Mouse (Mus musculus) midbrain, postnatal 0 days (tissue): ENCODE measurements around the gene Ptgfrn. TPM values are rescaled to one million over a fixed set of nuclear protein-coding genes. Genes with fewer than 3 reads are reported as not detected.

Experiments
- ATAC-seq: fragments of 200-750 bp; cut with Nextera tagmentation; 2 replicates; pipeline ENCODE4 v1.8.0; 2017; ENCODE audit warnings: moderate number of reproducible peaks, mild to moderate bottlenecking, moderate TSS enrichment, moderate library complexity; ENCODE audit not compliant: low FRiP score
- DNase-seq: peaks from one replicate; pipeline ENCODE4 v3.0.0-alpha.2; 2015; ENCODE audit warnings: low spot score
- H3K27ac ChIP-seq: fragments of 300-500 bp; sonication (generic); 2 replicates; pipeline ENCODE4 v1.5.1; 2014; ENCODE audit warnings: low read depth, mild to moderate bottlenecking, low read length, mixed read lengths
- H3K27me3 ChIP-seq: fragments of 300-500 bp; sonication (generic); 2 replicates; pipeline ENCODE4 v1.6.1; 2014; ENCODE audit warnings: low read length, control low read depth, mixed read lengths; ENCODE audit not compliant: insufficient read depth
- H3K36me3 ChIP-seq: fragments of 300-500 bp; sonication (generic); 2 replicates; pipeline ENCODE4 v1.6.1; 2014; ENCODE audit warnings: low read length, control low read depth, mixed read lengths; ENCODE audit not compliant: insufficient read depth
- H3K4me1 ChIP-seq: fragments of 300-500 bp; sonication (generic); 2 replicates; pipeline ENCODE4 v1.6.1; 2014; ENCODE audit warnings: mild to moderate bottlenecking, control low read depth, antibody characterized with exemption, low read length, mixed read lengths; ENCODE audit not compliant: insufficient read depth
- H3K4me2 ChIP-seq: fragments of 300-500 bp; sonication (generic); 2 replicates; pipeline ENCODE4 v1.6.1; 2014; ENCODE audit warnings: low read depth, mild to moderate bottlenecking, low read length, mixed read lengths; ENCODE audit not compliant: poor library complexity, severe bottlenecking
- H3K4me3 ChIP-seq: fragments of 300-500 bp; sonication (generic); 2 replicates; pipeline ENCODE4 v1.5.1; 2014; ENCODE audit warnings: low read depth, mild to moderate bottlenecking, low read length, moderate library complexity
- H3K9ac ChIP-seq: fragments of 300-500 bp; sonication (generic); replicated peaks from 2 replicates; pipeline ENCODE4 v1.6.1; 2014; ENCODE audit warnings: mild to moderate bottlenecking, low read length, moderate library complexity, mixed read lengths; ENCODE audit not compliant: poor library complexity, severe bottlenecking
- H3K9me3 ChIP-seq: fragments of 300-500 bp; sonication (generic); 2 replicates; pipeline ENCODE4 v1.6.1; 2016; ENCODE audit warnings: low read length, control low read depth
- CTCF ChIP-seq: IDR thresholded peaks from 2 replicates; pipeline ENCODE4 v1.5.1; 2016; ENCODE audit warnings: antibody characterized with exemption, mild to moderate bottlenecking
- WGBS: fragments of 180-500 bp; shearing (Covaris S2); extraction: QIAGEN DNeasy Blood & Tissue Kit; methylation state at CpG from one replicate; pipeline ENCODE4 v1.1.7; 2014; 5-methylcytosine and 5-hydroxymethylcytosine counted together
- polyA plus RNA-seq: library from polyadenylated mRNA; unstranded; fragments of >200 nt; fragmentation: Nextera tagmentation; extraction: Ambion mirVana; gene quantifications from 2 replicates; pipeline ENCODE4 v1.2.1, GENCODE M21; 2015
- total RNA-seq: library from RNA; depleted of rRNA; stranded (reverse); fragments of >200 nt; gene quantifications from 2 replicates; pipeline ENCODE4 v1.2.3, GENCODE M21; 2014

Gene Ptgfrn
- total and polyA plus RNA-seq, 2 experiments from 2014 or later: 3.8 to 58.5 TPM

DNA sequence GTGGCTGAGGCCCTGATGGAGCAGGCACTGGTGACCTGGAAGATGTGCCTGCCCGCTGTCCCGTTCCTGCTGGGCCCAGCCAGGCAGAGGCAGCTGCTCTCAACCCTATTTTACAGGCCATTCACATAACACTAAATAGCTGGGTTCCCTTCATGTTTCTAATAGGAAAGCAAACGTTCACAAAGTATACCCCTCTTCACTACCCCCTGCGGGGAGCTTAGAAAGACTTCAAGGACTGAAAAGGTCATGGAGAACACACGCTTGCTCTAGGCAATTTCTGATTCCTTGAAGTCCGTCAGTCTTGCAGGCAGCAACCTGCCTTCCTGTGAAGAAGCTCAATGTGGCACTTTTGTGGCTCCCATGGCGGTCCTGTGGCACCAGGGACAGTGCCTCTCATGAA, 68.1 kb downstream of the Ptgfrn start:
- no peaks in the 10 kb centered on the region for H3K4me1 ChIP-seq
- peaks cover 11% of the 10 kb centered on the region; the same call in 1 of the 2 replicates for H3K36me3 ChIP-seq
- H3K27ac ChIP-seq: no peak overlapping the region
- no peaks in the 10 kb centered on the region for H3K9me3 ChIP-seq
- H3K4me2 ChIP-seq: no peak overlapping the region
- H3K4me3 ChIP-seq: no peak overlapping the region
- H3K9ac ChIP-seq: no peak overlapping the region
- H3K27me3 ChIP-seq: no peaks in the 10 kb centered on the region
- 48% methylated on average over 7 of the region's 7 CpGs for WGBS
- ATAC-seq: no peak
- TF ChIP-seq CTCF: no peak
- no peak for DNase-seq

GRCm38 (mm10) chr3:101037984-101038545, 72.0 kb downstream of the Ptgfrn start:
- Histone ChIP-seq H3K27me3 (no peaks in the 10 kb centered on the region), H3K36me3 (0 out of 2 replicates have a peak, but pooled peaks cover 1% of the 10 kb centered on the region), H3K4me1 (no peaks in the 10 kb centered on the region), H3K4me2 (no peak overlapping the region), H3K27ac (no peak overlapping the region), H3K9ac (no peak overlapping the region), H3K9me3 (no peaks in the 10 kb centered on the region), H3K4me3 (no peak overlapping the region)
- no peak for TF ChIP-seq CTCF
- 85% methylated on average over 5 of the region's 5 CpGs for WGBS
- ATAC-seq (no peak), DNase-seq (no peak)

DNA sequence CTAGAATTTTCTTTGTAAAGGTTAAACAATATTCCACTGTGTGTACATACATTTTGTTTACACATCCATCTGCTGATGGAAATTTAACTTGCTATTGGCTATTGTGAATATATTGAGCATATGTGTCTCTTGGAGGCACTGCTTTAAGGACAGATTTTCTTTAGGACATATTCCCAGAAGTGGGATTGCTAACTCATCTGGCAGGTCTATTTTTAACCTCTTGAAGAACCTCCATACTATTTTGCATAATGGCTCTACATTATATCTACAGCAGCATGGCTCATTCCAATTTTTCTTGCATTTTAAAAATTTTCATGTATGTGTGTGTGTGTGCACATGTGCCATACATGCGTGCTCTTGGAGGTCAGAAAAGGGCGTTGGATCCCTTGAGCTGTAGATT, 74.1 kb downstream of the Ptgfrn start:
- no peaks in the 10 kb centered on the region for H3K9me3 ChIP-seq
- H3K4me1 ChIP-seq: no peaks in the 10 kb centered on the region
- ATAC-seq: no peak
- no peak overlapping the region for H3K9ac ChIP-seq
- H3K36me3 ChIP-seq: no peaks in the 10 kb centered on the region
- H3K4me3 ChIP-seq: no peak overlapping the region
- H3K4me2 ChIP-seq: no peak overlapping the region
- H3K27me3 ChIP-seq: no peaks in the 10 kb centered on the region
- no peak for TF ChIP-seq CTCF
- no peak for DNase-seq
- H3K27ac ChIP-seq: no peak overlapping the region
- 97% methylated on average over 2 of the region's 2 CpGs for WGBS

- H3K36me3 ChIP-seq: no peaks in the 10 kb centered on the region
- H3K27me3 ChIP-seq: no peaks in the 10 kb centered on the region
- no peak overlapping the region for H3K9ac ChIP-seq
- no peak for DNase-seq
- TF ChIP-seq CTCF: no peak
- WGBS: 84% methylated on average over 9 of the region's 9 CpGs
- no peak overlapping the region for H3K4me2 ChIP-seq
- H3K9me3 ChIP-seq: no peaks in the 10 kb centered on the region
- H3K27ac ChIP-seq: no peak overlapping the region
- no peak for ATAC-seq
- H3K4me1 ChIP-seq: no peaks in the 10 kb centered on the region
- no peak overlapping the region for H3K4me3 ChIP-seq
These were observed 75.6 kb downstream of the Ptgfrn start for GRCm38 (mm10) chr3:101034509-101034908.

- ATAC-seq: no peak
- Histone ChIP-seq H3K27me3 (no peaks in the 10 kb centered on the region), H3K4me2 (no peak overlapping the region), H3K4me1 (no peaks in the 10 kb centered on the region), H3K27ac (no peak overlapping the region), H3K4me3 (no peak overlapping the region), H3K9ac (no peak overlapping the region), H3K9me3 (no peaks in the 10 kb centered on the region), H3K36me3 (no peaks in the 10 kb centered on the region)
- no peak for DNase-seq
- WGBS: 77% methylated on average over 4 of the region's 4 CpGs
- no peak for TF ChIP-seq CTCF
These were observed 76.4 kb downstream of the Ptgfrn start for GRCm38 (mm10) chr3:101033644-101034043.

DNA sequence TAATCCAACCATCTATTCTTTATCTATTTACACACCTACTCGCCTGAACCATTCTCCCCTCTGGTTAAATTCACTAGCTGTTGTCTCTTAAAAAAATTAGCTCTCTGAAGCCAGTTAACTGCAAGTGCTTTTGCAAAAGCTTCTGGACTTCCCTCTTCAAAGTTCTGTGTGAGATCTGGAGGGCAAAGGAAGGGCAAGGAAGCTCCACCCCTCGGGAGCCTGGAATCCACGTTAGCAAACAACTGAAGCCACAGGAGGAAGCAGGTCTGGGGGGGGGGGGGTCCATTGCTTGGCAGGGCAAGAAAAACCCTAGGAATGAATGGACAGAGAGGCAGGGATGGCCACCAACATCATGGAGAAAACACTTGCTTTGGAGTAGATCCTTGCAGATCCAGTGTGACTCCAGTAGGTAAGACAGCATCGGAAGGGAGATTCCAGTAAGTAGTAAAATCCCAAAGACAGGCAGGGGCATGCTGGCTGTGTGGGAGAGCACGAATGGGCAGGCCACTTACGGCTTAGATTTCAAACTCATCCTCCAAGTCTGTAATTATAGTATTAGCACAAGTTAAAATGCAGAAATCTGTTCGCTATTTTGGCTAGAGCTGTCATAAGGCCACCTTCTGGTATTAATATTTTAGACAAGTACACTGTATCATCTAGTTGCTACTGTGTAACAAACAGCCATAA, 78.5 kb downstream of the Ptgfrn start:
- no peak for TF ChIP-seq CTCF
- no peaks in the 10 kb centered on the region for H3K27me3 ChIP-seq
- ATAC-seq (no peak), DNase-seq (no peak)
- H3K27ac ChIP-seq: no peak overlapping the region
- no peaks in the 10 kb centered on the region for H3K4me1 ChIP-seq
- no peaks in the 10 kb centered on the region for H3K36me3 ChIP-seq
- 68% methylated on average over 7 of the region's 7 CpGs for WGBS
- H3K9me3 ChIP-seq: no peaks in the 10 kb centered on the region
- H3K4me2 ChIP-seq: no peak overlapping the region
- H3K4me3 ChIP-seq: no peak overlapping the region
- no peak overlapping the region for H3K9ac ChIP-seq
